Mouse (Mus musculus) induced T-regulatory cell, adult 2 months (primary cell): ENCODE results near the gene Mier1.

Source experiments
- DNase-seq: peaks from one replicate; pipeline ENCODE4 v3.0.0-alpha.2; 2012; ENCODE audit warnings: low read depth

Gene Mier1

DNA sequence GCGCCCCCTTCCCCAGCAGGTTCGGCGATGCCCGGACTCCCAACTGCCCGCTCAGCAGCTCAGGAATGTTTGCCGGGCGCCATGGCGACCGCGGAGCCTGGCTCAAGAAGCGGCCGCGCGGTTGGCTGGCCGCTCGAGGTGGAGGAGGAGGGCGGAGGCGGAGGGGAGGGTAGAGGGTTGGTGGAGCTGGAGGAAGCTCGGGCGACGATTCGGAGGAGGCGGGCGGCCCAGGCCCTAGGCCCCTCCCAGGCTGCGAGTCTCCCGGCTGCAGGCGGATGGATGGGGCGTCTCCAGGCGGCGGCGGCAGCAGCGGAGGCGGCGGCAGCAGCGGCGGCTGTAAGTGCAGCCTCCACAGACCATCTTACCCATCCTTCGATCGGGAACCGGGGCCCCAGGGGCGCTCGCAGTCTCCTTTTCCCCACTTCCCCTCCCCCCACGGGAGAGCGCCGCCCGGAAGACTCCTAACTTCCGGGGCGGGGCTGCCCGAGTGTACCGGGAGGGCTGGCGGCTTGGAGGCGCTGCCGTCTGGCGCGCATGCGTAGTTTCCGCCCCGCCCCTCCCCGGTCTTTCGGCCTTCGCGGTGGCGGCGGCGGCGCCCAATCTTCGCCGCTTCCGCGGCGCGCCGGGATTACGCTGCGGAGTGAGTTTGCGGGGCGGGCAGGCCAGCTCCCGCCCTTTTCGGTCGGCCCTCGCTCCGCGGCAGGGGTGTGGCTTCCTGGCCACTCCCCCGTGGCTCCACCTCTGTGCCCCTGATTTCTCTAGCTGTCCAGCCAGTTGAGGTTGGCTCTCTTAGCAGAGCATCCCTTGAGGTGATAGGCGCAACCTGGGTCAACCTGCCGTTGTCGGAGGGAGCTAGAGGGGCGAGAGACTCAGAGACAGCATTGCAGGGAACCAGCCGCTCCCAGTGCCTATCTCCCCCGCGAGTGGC is at the start of gene Mier1, which contains the start of gene Wdr78:
TSS of gene Mier1 (plus strand) at position 207 of the 928 bp plus-strand sequence.
TSS of gene Wdr78 (minus strand) at position 372 of the 928 bp plus-strand sequence.
- peak; percentile 97 for DNase-seq

DNA sequence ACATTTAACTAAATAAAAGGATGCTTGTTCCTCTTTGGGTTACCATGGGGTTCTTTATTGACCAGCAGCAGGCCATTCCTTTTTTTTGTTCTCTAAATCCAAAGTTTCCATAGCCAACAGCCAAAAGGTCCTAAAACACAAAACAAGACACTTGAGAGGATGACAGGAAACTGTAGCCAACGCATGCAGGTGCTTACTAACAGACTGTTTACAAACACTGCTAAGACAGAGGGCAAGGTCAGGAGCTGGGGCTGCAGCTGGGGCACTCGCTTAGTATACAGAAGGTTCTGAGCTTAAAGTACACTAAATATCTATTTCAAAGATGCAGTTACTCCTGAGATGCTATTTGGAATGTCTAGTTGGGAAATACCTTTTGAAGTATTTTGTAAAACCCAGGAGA is 49.8 kb upstream of the Mier1 start:
- no peak for DNase-seq

DNA sequence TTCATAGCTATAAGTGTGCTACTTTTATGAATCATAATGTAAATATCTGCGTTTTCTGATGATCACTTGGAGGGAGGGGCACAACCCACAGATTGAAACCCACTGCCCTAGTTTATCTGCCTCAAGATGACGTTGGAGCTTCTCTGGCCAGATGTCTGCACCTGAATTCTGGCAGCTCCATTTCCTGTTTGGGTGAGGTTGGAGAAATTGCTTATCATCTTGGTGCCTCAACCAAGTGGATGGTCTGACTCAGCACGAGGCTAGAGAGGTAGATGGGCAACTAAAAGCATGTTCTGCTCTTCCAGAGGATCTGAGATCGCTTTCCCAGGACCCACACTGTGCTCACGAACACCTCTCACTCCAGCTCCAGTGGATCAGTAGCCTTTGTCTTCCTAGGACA is 49.2 kb upstream of the Mier1 start:
- DNase-seq, result no peak

DNA sequence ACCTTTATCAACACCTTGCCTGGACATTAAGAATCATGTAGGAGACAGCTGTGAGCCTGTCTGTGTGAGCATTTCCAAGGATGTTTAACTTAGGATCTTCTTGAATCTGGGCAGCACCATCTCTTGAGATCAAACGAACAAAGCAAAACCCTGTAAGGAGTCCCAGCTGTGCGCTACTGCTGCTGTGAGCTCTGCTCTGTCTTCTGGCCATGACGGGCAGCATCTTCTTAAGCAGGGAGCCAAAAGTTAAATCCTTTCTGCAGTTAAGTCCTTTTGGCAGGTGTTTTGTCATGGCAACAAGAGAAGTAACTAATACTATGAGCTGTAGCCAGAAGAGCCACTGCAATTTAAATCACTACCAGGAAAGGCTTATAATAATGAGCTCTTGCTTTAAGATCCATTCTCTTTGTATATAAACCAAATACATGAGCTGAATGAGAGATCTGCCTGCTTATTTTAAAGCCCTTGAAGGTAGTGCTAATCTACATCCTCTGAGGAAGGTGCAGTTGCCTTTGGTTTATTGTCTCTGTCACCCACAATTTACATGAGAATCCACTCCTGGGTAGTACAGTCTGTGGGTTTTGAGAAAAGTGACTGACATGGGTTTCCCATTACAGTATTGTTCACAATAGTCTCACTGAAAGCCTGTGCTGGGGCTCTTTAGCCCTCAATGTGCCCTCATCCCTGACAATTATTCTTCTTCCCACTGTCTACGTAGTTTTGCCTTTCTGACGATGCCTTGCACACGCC is 46.1 kb upstream of the Mier1 start:
- no peak for DNase-seq

DNA sequence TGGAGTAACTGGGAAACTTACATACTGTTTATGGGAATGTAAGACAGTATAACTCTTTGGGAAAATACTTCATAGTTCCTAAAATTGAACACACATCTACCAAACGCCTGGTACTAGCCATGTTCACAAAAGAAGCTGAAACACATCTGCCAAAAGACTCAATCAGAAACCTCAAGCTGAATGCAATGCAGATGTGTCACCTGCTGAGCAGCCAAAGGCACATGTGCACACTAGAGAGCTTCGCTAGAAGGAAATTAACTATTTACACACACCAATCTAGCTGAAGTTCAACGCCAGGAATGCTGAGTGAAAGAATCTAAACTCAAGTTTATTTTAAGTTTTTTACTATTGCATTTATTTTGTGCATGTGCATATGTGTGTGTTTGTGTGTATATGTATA is 43.6 kb upstream of the Mier1 start:
- DNase-seq, result no peak

DNA sequence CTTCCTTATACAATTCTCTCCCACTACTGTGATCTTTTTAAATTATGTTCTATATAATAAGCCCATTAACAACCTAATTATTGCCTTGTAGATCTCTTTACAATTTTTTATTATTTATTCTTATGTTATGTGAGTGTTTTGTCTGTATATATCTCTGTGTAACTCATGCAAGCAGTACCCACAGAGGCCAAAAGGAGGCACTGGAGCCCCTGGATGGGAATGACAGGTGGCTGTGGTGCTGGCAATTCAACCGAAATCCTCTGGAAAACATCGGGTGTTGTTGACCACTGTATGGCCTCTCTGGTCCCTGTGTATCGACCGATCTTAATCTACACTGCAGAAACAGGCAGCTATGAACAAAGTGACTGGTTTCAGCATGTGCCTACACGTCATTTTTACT is 29.0 kb upstream of the Mier1 start:
- peak; percentile 33 for DNase-seq

DNA sequence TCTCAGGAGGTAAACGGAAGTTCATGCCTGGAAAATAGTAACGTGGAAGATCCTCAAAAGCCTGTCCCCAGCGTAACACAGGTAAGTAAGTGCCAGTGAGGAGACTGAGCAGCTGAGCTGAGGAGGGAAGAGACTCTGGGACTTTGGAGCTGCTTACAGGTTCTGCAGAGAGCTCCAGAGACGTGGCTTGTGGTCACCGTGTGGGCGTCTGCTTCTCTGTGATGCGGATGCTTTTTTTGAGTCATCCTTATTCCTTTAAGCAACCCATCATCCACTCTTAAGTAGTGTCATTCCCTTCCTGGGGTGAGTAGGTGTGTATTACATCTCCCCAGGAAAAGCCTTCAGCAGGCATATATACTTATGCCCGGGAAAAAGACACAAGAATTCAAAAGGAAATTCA is 18.3 kb upstream of the Mier1 start:
- DNase-seq, result peak; percentile 66

DNA sequence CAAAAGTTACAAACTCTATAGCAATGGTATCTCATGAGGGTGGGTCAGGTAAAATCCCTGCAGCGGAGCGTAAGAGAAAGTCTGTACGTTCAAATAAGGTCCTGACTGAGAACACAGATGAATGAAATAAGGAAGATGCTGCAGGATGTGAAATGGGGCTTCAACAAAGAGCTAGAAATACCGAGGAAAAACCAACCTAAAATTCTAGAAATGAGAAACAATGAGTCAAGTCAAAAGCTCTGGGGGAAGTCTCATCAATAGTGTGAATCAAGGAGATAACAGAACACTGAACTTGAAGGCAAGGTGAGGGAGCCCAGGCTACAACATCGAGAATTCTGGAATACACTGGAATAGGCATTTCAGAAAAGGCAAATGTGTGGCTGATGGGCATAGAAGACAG is 15.7 kb upstream of the Mier1 start:
- DNase-seq, result no peak

DNA sequence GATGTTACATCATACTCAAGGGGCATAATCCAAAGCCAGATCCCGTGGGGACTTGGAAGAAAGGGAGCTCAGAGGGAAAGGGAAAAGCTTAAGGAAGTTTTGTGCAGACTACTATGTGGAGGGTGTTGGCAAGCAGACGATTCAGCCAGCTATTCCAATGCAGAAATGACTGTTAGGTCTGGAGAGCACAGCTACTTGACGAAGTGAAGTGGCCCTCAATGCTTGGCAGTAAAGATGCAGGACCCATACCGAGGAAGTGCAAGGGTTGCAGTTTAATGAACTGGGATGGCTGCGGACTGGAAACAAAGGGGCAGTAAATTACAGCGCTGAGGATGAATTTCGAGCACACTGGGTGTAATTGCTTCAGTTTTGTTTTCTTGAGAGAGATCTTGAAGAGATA is 1.5 kb upstream of the Mier1 start:
- DNase-seq, result peak; percentile 41

DNA sequence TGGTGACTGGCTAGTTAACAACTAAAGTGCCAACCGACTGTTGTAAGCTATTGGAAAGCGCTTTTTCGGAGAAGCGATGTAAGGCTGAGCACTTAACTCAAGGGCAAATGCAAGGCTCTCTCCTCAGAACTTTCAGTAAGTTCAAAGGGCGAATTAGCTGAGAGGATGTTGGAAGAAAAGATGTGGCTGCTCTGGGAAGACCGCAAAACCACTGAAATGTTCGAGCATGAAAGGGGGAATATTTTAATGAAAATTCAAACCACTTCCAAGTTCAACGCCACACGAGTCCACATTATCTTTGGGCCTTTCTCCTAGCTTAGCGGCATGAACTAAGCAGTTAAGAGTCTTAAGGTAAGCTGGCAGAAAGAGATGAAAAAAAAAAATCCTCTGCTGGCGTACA is 788 bp upstream of the Mier1 start:
- peak; percentile 58 for DNase-seq

DNA sequence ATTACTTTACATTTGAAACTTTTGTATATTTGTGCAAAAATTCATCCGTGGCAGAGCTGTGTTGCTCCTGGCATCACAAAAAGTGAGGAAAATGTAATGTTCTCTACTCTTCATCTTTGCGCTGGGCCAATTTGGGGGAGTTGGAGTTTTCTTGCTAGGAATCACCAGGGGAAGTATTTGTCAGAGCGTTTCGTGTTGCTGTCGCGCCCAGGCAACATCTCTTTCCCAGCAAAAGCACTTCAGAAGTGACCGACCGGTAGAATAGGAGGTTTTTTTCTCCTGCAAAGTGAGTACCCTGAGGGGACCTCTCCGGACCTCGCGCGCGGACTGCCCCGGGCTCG is 4.7 kb downstream of the Mier1 start:
- DNase-seq, result no peak

DNA sequence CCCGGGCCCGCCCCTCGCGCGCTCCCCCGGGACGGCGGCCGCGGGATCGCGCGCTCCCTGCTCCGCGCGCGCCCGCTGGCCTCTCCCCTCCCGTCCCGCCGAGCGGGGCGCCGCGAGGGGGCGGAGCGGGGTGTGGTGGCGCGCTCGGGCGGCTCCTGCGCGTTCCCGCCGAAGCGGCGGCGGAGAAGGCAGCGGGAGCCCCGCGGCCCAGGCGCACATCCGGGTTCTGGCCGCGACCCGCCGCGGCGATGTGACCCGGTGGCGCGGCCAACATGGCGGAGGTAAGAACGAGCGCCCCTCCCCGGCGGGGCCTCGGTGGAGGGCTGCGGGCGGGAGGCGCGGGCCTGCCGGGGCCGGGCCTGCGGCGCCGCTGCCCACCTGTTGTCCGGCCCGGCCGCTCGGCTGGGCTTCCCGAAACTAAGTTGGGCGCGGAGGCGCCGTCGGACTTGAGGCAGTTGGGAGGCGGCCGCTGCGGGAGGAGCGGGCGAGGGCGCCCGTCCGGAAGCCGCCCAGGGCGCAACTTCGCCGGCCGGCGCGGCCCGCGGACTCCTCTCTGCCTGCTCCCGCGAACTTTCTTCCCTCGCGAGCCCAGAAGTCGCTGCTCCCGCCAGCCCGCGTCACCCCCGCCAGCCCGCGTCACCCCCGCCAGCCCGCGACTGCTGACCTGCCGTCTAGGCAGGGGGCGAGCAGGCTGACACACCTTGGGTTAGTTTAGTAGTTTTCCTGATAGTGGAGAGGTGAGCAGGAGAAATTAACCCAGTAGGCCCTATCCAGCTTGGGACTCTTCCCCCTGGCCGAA is 5.2 kb downstream of the Mier1 start:
- DNase-seq, result peak; percentile 86

DNA sequence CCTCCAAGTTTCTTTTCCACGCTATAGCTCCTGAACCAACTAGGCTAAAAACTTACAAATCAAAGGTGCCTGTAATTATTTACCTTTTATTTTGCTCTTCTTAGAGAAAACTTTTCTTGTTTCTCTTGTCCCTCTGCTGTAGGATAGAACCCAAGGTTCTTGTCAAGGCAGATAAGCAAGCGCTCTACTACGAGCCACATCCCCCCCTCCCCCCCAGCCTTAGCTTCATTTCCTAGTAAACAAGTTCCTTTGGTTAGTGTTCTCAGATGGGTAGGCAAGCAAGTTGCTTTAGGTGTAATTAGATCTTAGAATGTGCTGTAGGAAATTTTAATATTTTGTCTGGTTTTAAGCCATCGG is 5.8 kb downstream of the Mier1 start:
- DNase-seq, result no peak

DNA sequence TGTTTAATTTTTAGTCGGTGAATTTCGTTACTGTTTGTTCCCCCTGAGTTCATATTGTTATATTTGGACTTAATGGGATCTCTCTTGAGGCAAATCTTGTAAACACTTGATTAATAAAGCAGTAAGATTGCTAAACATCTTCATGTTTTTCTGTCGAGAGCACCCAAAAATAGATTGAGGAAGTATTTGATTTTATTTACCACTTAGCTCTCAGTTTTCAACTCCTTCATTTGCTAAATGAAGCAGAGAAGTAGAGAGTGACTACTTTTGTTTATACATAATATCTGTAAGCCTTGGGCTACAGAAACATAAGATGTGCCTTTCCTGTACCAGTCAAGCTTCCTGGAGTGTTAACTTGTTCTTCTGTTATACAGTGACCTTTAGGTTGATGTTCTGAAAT is 6.2 kb downstream of the Mier1 start:
- DNase-seq, result no peak

DNA sequence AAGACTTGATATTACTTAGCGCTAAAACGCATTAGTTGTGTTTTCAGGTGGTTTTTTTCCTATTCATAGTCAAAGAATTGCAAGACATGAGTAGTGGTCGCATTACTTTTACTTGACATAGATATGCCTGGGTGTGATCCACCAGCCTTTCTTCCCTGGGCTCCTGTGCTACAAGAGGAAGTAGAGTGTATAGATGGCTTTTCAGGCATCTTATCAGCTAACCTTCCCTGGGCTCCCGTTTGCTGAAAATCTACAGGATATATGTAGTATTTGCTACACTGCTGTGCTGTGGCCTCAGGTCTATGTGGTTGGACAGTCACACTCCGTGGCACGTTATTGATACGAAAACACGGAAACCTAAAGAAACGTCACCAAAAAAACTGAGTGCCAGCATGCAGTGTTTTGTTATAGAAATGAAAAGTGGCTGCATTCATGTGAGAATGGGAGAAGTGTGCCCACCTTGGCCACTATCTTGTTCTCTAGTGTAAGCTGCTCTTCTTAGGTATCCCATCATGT is 6.7 kb downstream of the Mier1 start:
- peak; percentile 67 for DNase-seq

DNA sequence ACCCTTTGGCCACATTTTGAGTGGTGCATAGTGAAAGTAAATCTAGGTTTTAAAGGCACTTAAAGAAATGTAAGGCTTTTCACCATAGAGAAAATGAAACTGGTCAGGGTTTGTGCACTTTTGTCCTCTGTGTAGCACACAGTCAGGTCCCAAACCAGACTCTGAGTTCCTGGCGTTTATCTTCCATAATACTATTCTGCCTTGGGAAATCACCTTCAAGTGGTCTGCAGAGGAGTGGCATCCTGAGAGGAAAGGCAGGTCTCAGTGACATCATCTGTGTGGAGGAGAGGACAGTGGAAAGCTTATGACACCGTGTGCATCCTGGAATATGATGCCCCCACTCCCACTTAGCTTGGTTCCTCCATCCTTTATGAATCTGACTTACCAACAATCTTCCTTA is 8.9 kb downstream of the Mier1 start:
- DNase-seq, result peak; percentile 77

DNA sequence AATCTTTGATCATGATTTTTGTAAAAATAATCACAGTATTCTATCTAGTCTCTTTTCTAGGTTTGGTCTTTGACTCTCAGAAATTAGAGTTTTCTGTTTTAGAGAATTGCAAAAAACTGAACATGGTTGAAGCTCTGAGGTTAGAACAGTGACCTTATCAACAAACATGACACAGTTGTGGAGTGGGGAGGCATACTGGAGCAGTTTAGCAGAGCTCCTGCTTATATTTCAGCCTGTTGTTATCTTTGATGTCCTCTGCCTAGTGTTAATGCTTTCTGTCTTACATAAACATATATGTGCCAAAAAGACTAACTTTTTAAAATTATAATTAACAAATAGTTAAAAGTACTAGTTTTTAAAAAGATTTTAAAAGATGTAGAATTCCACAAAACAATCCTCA is 9.4 kb downstream of the Mier1 start:
- DNase-seq, result peak; percentile 36

DNA sequence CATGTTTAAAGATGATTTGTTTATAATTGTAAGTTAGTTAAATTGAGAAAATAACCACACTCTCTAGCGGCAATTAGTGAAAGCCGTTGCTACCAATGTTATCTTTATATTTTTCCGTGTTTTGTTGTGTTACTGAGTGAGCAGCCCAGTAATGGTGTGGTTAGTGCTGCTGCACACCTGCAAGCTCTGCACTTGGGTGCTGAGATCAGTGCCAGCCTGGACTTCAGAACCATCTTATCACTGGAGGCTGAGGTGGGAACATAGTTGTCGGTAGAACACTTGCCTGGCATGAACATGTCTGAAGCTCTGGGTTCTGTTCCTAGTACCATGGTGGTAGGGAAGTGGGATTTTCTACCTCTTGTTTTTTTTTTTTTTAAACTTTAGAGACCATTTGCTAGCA is 12.3 kb downstream of the Mier1 start:
- DNase-seq, result no peak

DNA sequence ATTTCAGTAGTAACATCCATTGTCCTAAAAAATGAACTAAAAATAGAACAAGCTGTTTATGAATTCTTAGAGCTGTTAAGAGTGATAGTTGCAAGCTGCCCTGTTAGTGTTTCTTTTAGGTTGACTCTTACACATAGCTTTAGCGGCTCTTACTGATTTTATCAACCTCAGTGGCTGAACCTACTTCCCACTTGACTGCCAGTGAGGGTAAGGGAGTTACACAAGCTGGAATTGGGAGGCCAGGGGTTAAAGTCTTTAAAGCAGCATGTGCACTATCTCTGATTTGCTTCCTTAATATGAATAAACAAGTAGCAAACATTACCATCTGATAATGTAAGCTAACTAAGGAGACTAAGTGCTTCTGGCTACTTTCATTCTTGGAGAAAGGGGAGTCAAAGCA is 22.8 kb downstream of the Mier1 start:
- DNase-seq, result no peak

DNA sequence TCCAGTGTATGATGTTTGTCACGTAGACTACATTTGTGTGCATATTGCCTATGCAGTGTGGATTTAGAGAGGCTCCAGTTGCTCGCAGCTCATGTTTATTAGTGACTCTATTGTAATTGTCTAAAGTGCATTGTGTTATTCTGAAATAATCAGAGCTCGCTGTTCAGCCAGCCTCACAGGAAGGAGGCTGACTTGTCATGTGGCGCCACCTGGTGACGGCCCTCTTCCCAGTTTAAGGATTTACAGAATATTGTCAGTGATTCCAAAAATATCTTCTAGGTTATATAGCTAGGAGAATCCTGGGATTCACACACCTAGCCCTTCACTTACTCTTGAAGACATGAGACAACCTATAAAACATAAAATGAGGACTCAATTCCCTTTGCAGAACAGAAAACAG is 32.1 kb downstream of the Mier1 start:
- peak; percentile 82 for DNase-seq

DNA sequence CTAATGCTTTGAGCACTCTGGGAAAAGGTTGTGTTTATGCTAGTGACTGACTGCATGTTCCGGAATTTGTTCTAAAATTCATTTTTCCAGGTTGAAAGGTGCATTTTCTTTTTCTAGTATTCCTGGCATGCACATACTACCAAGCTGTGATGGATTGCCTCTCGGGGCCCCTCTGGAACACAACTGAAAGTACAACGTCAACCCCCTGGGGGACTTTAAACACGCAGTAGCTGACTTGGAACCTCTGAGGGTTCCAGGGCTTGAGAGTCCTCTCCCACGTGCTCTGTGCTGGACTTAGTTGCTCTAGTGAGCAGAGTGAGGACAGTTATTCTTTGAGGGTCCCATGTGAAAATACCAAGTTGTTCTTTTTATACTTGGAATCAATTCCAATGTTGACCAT is 37.8 kb downstream of the Mier1 start:
- DNase-seq, result no peak

DNA sequence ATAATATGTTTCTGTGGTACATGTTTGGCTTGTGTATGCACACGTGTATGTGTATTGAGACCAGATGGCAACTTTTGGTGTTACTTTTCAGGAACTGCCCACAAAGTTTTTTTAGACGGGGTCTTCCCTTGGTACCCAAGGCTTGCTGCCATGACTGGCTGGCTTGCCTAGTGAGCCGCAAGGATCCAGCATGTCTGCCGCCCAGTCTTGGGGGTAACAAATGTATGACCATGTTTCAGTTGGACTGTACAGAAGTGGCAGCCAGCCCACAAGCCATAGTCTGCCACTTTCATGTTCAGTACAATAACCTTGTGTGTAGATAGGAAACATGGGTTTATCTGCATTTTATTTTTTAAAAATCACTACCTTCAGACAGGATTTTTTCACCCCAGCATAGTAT is 44.6 kb downstream of the Mier1 start:
- DNase-seq, result no peak
